Mouse (Mus musculus) retina, adult 2 months (tissue): ENCODE results near the gene Tnfaip3.

Experiments
- DNase-seq: peaks from one replicate; pipeline ENCODE4 v3.0.0-alpha.2; 2012; ENCODE audit warnings: low read depth, low spot score

Tnfaip3 gene

GRCm38 (mm10) chr10:19014381-19015256, 838 bp downstream of the Tnfaip3 start:
- DNase-seq: peak; percentile 46

- DNase-seq: no peak
Observed at GRCm38 (mm10) chr10:19013351-19013750, 2.1 kb downstream of the Tnfaip3 start.

GRCm38 (mm10) chr10:19012616-19013015, 2.8 kb downstream of the Tnfaip3 start:
- no peak for DNase-seq

- peak; percentile 44 for DNase-seq
Observed at GRCm38 (mm10) chr10:19011832-19012440, 3.5 kb downstream of the Tnfaip3 start.

GRCm38 (mm10) chr10:19010414-19010813, 5.0 kb downstream of the Tnfaip3 start:
- DNase-seq: no peak

GRCm38 (mm10) chr10:19009186-19009672, 6.2 kb downstream of the Tnfaip3 start:
- no peak for DNase-seq

GRCm38 (mm10) chr10:19008607-19008940, 6.9 kb downstream of the Tnfaip3 start:
- no peak for DNase-seq

GRCm38 (mm10) chr10:19007897-19008606, 7.4 kb downstream of the Tnfaip3 start:
- DNase-seq: no peak

- DNase-seq: no peak
Observed at GRCm38 (mm10) chr10:19002091-19002785, 13.2 kb downstream of the Tnfaip3 start.

GRCm38 (mm10) chr10:18999427-18999826, 16.0 kb downstream of the Tnfaip3 start:
- no peak for DNase-seq

GRCm38 (mm10) chr10:18996331-18996730, 19.1 kb downstream of the Tnfaip3 start:
- no peak for DNase-seq

- DNase-seq: no peak
Observed at GRCm38 (mm10) chr10:18995465-18996261, 19.8 kb downstream of the Tnfaip3 start.

- no peak for DNase-seq
Observed at GRCm38 (mm10) chr10:18992971-18993370, 22.5 kb downstream of the Tnfaip3 start.

- no peak for DNase-seq
Observed at GRCm38 (mm10) chr10:18991057-18991456, 24.4 kb downstream of the Tnfaip3 start.

GRCm38 (mm10) chr10:18987907-18988199, 27.6 kb downstream of the Tnfaip3 start:
- no peak for DNase-seq

- no peak for DNase-seq
Observed at GRCm38 (mm10) chr10:18987046-18987906, 28.2 kb downstream of the Tnfaip3 start.

- DNase-seq: no peak
Observed at GRCm38 (mm10) chr10:18985516-18985915, 29.9 kb downstream of the Tnfaip3 start.

GRCm38 (mm10) chr10:18983514-18983913, 31.9 kb downstream of the Tnfaip3 start:
- no peak for DNase-seq

- DNase-seq: no peak
Observed at GRCm38 (mm10) chr10:18974486-18974885, 41.0 kb downstream of the Tnfaip3 start.

- no peak for DNase-seq
Observed at GRCm38 (mm10) chr10:18966893-18967292, 48.6 kb downstream of the Tnfaip3 start.
